Mouse (Mus musculus): Measurements from ENCODE around the gene Cenpl. TPM values are rescaled to one million over a fixed set of nuclear protein-coding genes. Genes with fewer than 3 reads are reported as not detected.

Cenpl gene
- polyA plus RNA-seq, 1 experiment from 2014 or later = 35.9 TPM

- H3K9ac ChIP-seq = no peak overlapping the region
- TF ChIP-seq CTCF (IDR thresholded peaks at IDR 0.05; ENCODE audit: low read depth) = no peak
- no peak overlapping the region for H3K4me2 ChIP-seq
- peaks cover 52% of the 10 kb centered on the region for H3K36me3 ChIP-seq (ENCODE audit: insufficient read depth)
- no peak overlapping the region for H3K27ac ChIP-seq (ENCODE audit: low read depth)
- H3K9me3 ChIP-seq (ENCODE audit: low read depth, low read length) = no peaks in the 10 kb centered on the region
- no peak overlapping the region for H3K4me3 ChIP-seq (ENCODE audit: low read depth, low read length)
- ATAC-seq (ENCODE audit: insufficient read depth) = no peak
- no peaks in the 10 kb centered on the region for H3K4me1 ChIP-seq (ENCODE audit: insufficient read depth)
- 94% methylated on average over 4 of the region's 4 CpGs for WGBS
- DNase-seq = no peak
- H3K27me3 ChIP-seq (ENCODE audit: insufficient read depth, low read length) = no peaks in the 10 kb centered on the region
Observed at GRCm38 (mm10) chr1:161099721-161100405, 29.4 kb downstream of the Cenpl start.

- no peaks in the 10 kb centered on the region for H3K9me3 ChIP-seq (ENCODE audit: low read depth, low read length)
- H3K4me3 ChIP-seq (ENCODE audit: low read depth, low read length) = no peak overlapping the region
- H3K36me3 ChIP-seq (ENCODE audit: insufficient read depth) = peaks cover 41% of the 10 kb centered on the region
- 89% methylated on average over 1 of the region's 1 CpGs for WGBS
- TF ChIP-seq CTCF (IDR thresholded peaks at IDR 0.05; ENCODE audit: low read depth) = no peak
- no peak for ATAC-seq (ENCODE audit: insufficient read depth)
- H3K27ac ChIP-seq (ENCODE audit: low read depth) = no peak overlapping the region
- no peak for DNase-seq
- H3K4me2 ChIP-seq = no peak overlapping the region
- H3K4me1 ChIP-seq (ENCODE audit: insufficient read depth) = no peaks in the 10 kb centered on the region
- no peak overlapping the region for H3K9ac ChIP-seq
- no peaks in the 10 kb centered on the region for H3K27me3 ChIP-seq (ENCODE audit: insufficient read depth, low read length)
Observed at GRCm38 (mm10) chr1:161103842-161104241, 33.3 kb downstream of the Cenpl start.

- Histone ChIP-seq H3K27me3 (ENCODE audit: insufficient read depth, low read length) (no peaks in the 10 kb centered on the region), H3K36me3 (ENCODE audit: insufficient read depth) (peaks cover 22% of the 10 kb centered on the region), H3K9me3 (ENCODE audit: low read depth, low read length) (no peaks in the 10 kb centered on the region), H3K4me2 (no peak overlapping the region), H3K4me1 (ENCODE audit: insufficient read depth) (no peaks in the 10 kb centered on the region), H3K27ac (ENCODE audit: low read depth) (no peak overlapping the region), H3K4me3 (ENCODE audit: low read depth, low read length) (no peak overlapping the region), H3K9ac (no peak overlapping the region)
- ATAC-seq (ENCODE audit: insufficient read depth) (no peak), DNase-seq (no peak)
- 80% methylated on average over 8 of the region's 8 CpGs for whole genome bisulfite sequencing
- TF ChIP-seq CTCF (IDR thresholded peaks at IDR 0.05; ENCODE audit: low read depth) = no peak
Observed at GRCm38 (mm10) chr1:161109216-161109615, 38.7 kb downstream of the Cenpl start.

GRCm38 (mm10) chr1:161114591-161114990 is 44.1 kb downstream of the Cenpl start:
- Histone ChIP-seq H3K27me3 (ENCODE audit: insufficient read depth, low read length) (no peaks in the 10 kb centered on the region), H3K9ac (no peak overlapping the region), H3K4me1 (ENCODE audit: insufficient read depth) (no peaks in the 10 kb centered on the region), H3K36me3 (ENCODE audit: insufficient read depth) (no peaks in the 10 kb centered on the region), H3K9me3 (ENCODE audit: low read depth, low read length) (no peaks in the 10 kb centered on the region), H3K27ac (ENCODE audit: low read depth) (no peak overlapping the region), H3K4me3 (ENCODE audit: low read depth, low read length) (no peak overlapping the region), H3K4me2 (no peak overlapping the region)
- TF ChIP-seq CTCF (IDR thresholded peaks at IDR 0.05; ENCODE audit: low read depth) = no peak
- ATAC-seq (ENCODE audit: insufficient read depth) (peak; percentile 66; the same call in 1 of the 2 replicates), DNase-seq (peak; percentile 47)

GRCm38 (mm10) chr1:161122661-161123418 is 52.3 kb downstream of the Cenpl start:
- no peaks in the 10 kb centered on the region for H3K27me3 ChIP-seq (ENCODE audit: insufficient read depth, low read length)
- no peak overlapping the region for H3K4me3 ChIP-seq (ENCODE audit: low read depth, low read length)
- DNase-seq (no peak), ATAC-seq (ENCODE audit: insufficient read depth) (no peak)
- no peak overlapping the region for H3K4me2 ChIP-seq
- H3K27ac ChIP-seq (ENCODE audit: low read depth) = no peak overlapping the region
- H3K9ac ChIP-seq = no peak overlapping the region
- no peaks in the 10 kb centered on the region for H3K4me1 ChIP-seq (ENCODE audit: insufficient read depth)
- no peak for TF ChIP-seq CTCF (IDR thresholded peaks at IDR 0.05; ENCODE audit: low read depth)
- H3K36me3 ChIP-seq (ENCODE audit: insufficient read depth) = 0 out of 2 replicates have a peak, but pooled peaks cover 3% of the 10 kb centered on the region
- H3K9me3 ChIP-seq (ENCODE audit: low read depth, low read length) = no peaks in the 10 kb centered on the region
- WGBS = 85% methylated on average over 10 of the region's 10 CpGs

GRCm38 (mm10) chr1:161126461-161126860 is 55.9 kb downstream of the Cenpl start:
- no peak overlapping the region for H3K27ac ChIP-seq (ENCODE audit: low read depth)
- DNase-seq (no peak), ATAC-seq (ENCODE audit: insufficient read depth) (no peak)
- TF ChIP-seq CTCF (IDR thresholded peaks at IDR 0.05; ENCODE audit: low read depth) = no peak
- H3K9me3 ChIP-seq (ENCODE audit: low read depth, low read length) = no peaks in the 10 kb centered on the region
- H3K4me1 ChIP-seq (ENCODE audit: insufficient read depth) = no peaks in the 10 kb centered on the region
- 80% methylated on average over 1 of the region's 1 CpGs for WGBS
- H3K4me3 ChIP-seq (ENCODE audit: low read depth, low read length) = no peak overlapping the region
- no peak overlapping the region for H3K9ac ChIP-seq
- H3K4me2 ChIP-seq = no peak overlapping the region
- no peaks in the 10 kb centered on the region for H3K36me3 ChIP-seq (ENCODE audit: insufficient read depth)
- H3K27me3 ChIP-seq (ENCODE audit: insufficient read depth, low read length) = no peaks in the 10 kb centered on the region

All from lung, embryonic 14.5 days (tissue).